Mouse (Mus musculus) E14TG2a.4 (cell line): ENCODE measurements around the gene Fam129b.

ENCODE experiments used
- CTCF ChIP-seq: conservative IDR thresholded peaks from 2 replicates; pipeline ENCODE4 v1.5.1; 2014; ENCODE audit warnings: low read length
- NANOG ChIP-seq: IDR thresholded peaks from 2 replicates; pipeline ENCODE4 v1.6.1; 2014; ENCODE audit warnings: borderline replicate concordance, low read length, mixed read lengths
- POU5F1 ChIP-seq: IDR thresholded peaks from 2 replicates; pipeline ENCODE4 v1.6.1; 2014; ENCODE audit warnings: low read length, borderline replicate concordance

- TF ChIP-seq CTCF (peak; percentile 78), POU5F1 (no peak), NANOG (no peak)
Observed at GRCm38 (mm10) chr2:32854206-32854605, 21.7 kb upstream of the Fam129b start.
